Mouse (Mus musculus): ENCODE measurements around the gene Pla2g5. TPM values are rescaled to one million over a fixed set of nuclear protein-coding genes. Genes with fewer than 3 reads are reported as not detected.

Gene Pla2g5
- polyA plus RNA-seq, 1 experiment from 2014 or later, result 0.14 TPM

DNA sequence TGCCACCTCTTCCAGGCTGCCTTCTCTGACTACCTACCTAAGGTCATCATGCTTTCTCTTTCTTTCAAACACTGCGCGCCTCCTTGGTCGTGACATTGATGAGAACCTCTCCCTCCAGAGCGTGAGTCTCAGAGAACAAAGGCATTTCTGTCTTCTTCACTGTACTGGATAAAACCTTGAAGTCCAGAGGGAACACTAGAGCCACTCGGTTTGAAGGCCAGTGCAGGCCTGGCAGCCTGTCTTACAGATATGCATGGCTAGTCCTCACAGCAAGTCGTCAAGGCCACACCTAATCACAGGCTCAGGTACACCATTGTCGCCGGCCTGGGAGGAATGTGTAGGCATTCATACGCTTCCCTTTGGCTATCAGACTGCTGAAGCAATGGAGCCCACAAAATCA is 47.1 kb downstream of the Pla2g5 start:
- no peak overlapping the region for H3K4me2 ChIP-seq (replicated peaks)

DNA sequence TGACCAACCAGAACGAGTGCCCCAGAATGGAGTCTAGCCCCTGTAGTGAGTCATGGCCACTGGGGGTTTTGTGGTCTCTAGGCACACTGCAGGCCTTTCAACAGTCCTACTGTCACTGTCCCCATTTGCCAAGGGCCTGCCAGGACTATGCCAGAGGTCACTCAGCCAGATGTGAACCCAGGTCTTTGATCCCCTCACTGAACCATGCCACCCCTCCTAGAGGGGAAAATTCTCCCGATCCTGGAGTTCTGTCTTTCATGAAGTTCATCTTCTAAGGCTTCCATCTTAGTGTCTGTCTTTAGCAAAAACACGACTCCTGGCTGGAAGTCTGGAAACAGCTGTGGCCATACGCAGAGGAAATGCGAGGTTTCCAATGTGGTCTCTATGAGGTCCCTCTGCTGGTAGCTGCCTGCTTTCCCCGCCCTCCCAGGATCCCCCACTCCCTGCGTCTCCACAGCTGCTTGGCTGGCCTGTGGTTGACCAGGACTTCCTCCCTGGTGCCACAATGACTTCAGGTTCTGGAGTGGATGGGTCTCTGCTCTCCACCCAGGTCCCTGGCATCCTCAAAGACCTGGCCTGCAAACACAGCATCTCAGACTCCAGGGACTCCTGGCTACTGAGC is 56.3 kb downstream of the Pla2g5 start:
- ATAC-seq (ENCODE audit: low FRiP score, low read depth), result no peak
- H3K4me2 ChIP-seq (replicated peaks), result no peak overlapping the region
- 45% methylated on average over 7 of the region's 7 CpGs for WGBS

More for the DNA sequence above, 47.1 kb downstream of the Pla2g5 start:
- H3K9me3 ChIP-seq, result no peaks in the 10 kb centered on the region
- 80% methylated on average over 9 of the region's 9 CpGs for WGBS
- no peak overlapping the region for H3K9ac ChIP-seq
- H3K4me3 ChIP-seq, result no peak overlapping the region
- peaks cover 8% of the 10 kb centered on the region for H3K4me1 ChIP-seq
- H3K27ac ChIP-seq, result no peak overlapping the region
- no peak for ATAC-seq (ENCODE audit: low FRiP score, low read depth)
- H3K27me3 ChIP-seq, result no peaks in the 10 kb centered on the region
- H3K36me3 ChIP-seq, result no peaks in the 10 kb centered on the region

DNA sequence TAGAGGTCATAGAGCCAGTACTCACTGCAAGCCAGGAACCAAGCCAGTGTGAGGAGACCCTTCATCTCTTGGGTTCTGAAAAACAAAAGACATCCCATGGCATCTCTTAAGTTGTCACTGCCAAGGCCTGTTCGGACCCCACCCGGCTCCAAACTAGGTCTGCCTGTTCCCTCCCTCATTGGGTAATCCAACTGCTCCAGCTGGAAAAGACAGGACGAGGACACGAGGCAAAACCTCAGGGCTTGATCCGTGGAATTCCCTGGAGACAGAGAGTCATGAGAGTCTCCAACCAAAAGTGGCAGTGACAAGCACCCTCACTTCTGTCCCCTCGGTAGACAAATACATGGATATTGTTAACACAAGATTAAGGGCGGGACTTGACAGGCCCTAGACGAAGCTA is 57.1 kb downstream of the Pla2g5 start:
- H3K9me3 ChIP-seq, result no peaks in the 10 kb centered on the region
- no peak for ATAC-seq (ENCODE audit: low FRiP score, low read depth)
- no peaks in the 10 kb centered on the region for H3K4me1 ChIP-seq
- no peak overlapping the region for H3K9ac ChIP-seq
- no peaks in the 10 kb centered on the region for H3K36me3 ChIP-seq
- H3K27me3 ChIP-seq, result peaks cover 4% of the 10 kb centered on the region; the same call in 1 of the 2 replicates
- H3K4me3 ChIP-seq, result no peak overlapping the region
- WGBS, result 87% methylated on average over 8 of the region's 8 CpGs
- H3K4me2 ChIP-seq (replicated peaks), result no peak overlapping the region
- no peak overlapping the region for H3K27ac ChIP-seq

More for the DNA sequence above, 56.3 kb downstream of the Pla2g5 start:
- Histone ChIP-seq H3K27me3 (0 out of 2 replicates have a peak, but pooled peaks cover 3% of the 10 kb centered on the region), H3K9me3 (no peaks in the 10 kb centered on the region), H3K36me3 (no peaks in the 10 kb centered on the region), H3K4me3 (no peak overlapping the region), H3K9ac (no peak overlapping the region), H3K27ac (no peak overlapping the region), H3K4me1 (no peaks in the 10 kb centered on the region)

DNA sequence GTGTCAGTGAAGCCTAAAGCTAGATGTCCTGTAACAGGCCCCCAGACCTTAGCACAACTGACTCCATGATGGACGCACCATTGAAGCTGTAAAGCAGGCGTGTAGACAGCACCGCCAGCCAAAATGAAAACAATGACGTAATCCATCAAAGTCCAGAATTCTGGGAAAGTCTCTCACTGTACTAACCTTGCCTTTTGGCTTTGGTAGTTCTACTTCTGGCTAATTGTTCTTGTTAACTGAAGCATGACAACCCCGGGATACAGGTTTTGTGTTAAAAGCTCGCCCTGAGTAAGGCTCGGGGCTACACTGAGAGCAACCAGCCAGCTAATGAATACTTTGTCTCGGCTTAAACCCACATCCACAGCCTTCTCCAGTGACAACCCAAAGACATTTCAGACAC is 58.0 kb downstream of the Pla2g5 start:
- no peak for ATAC-seq (ENCODE audit: low FRiP score, low read depth)

DNA sequence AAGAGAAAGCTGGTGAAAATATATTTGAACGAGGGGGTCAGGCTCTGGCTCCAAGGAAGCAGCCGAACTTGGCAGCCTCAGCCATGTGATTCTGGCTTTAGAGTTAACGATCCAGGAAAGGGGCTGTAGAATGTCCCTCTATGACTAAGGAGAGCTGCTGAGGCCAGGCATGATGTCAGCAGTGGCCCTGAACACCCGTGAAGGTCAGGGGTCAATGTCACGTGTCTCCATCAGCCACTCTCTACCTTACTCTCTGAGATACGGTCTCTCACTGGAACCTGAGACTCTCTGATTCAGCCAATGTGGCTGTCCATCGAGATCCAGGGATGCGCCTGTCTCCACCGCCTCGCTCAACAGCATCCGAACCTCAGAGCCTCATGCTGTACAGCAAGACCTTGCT is 60.4 kb downstream of the Pla2g5 start:
- H3K27ac ChIP-seq, result no peak overlapping the region
- no peak overlapping the region for H3K4me3 ChIP-seq
- 79% methylated on average over 11 of the region's 11 CpGs for WGBS
- H3K9me3 ChIP-seq, result no peaks in the 10 kb centered on the region
- peaks cover 14% of the 10 kb centered on the region for H3K4me1 ChIP-seq
- H3K9ac ChIP-seq, result no peak overlapping the region
- H3K4me2 ChIP-seq (replicated peaks), result no peak overlapping the region
- ATAC-seq (ENCODE audit: low FRiP score, low read depth), result no peak
- no peaks in the 10 kb centered on the region for H3K36me3 ChIP-seq
- H3K27me3 ChIP-seq, result peaks cover 4% of the 10 kb centered on the region; the same call in 1 of the 2 replicates

More for the DNA sequence above, 58.0 kb downstream of the Pla2g5 start:
- no peaks in the 10 kb centered on the region for H3K9me3 ChIP-seq
- peaks cover 5% of the 10 kb centered on the region for H3K4me1 ChIP-seq
- H3K27me3 ChIP-seq, result peaks cover 7% of the 10 kb centered on the region; the same call in 1 of the 2 replicates
- H3K9ac ChIP-seq, result no peak overlapping the region
- 80% methylated on average over 8 of the region's 8 CpGs for WGBS
- no peaks in the 10 kb centered on the region for H3K36me3 ChIP-seq
- H3K27ac ChIP-seq, result no peak overlapping the region
- H3K4me3 ChIP-seq, result no peak overlapping the region
- no peak overlapping the region for H3K4me2 ChIP-seq (replicated peaks)

DNA sequence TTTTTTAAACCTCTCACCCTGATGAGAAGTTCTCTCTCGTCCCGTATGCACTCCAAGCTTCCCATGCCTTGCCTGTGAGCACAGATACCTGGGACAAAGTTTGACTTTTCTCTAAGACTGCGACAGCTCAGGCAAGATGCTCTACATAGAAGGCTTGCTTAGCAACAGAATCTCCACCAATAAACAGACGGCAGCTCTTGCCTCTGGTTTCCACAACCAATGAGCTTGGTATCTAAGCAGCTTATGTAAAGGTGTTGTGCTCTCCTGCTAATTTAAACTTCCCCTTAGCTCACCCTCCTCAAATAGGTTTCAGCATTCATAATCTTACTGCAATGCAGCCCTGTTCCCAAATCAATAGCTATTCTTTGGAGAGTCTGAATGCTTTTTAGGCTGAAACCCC is 61.7 kb downstream of the Pla2g5 start:
- no peak overlapping the region for H3K27ac ChIP-seq
- H3K4me2 ChIP-seq (replicated peaks), result no peak overlapping the region
- no peak overlapping the region for H3K9ac ChIP-seq
- WGBS, result 75% methylated on average over 4 of the region's 4 CpGs
- peaks cover 20% of the 10 kb centered on the region for H3K4me1 ChIP-seq
- no peaks in the 10 kb centered on the region for H3K36me3 ChIP-seq
- no peak overlapping the region for H3K4me3 ChIP-seq
- peaks cover 4% of the 10 kb centered on the region; the same call in 1 of the 2 replicates for H3K27me3 ChIP-seq
- H3K9me3 ChIP-seq, result no peaks in the 10 kb centered on the region
- ATAC-seq (ENCODE audit: low FRiP score, low read depth), result no peak

DNA sequence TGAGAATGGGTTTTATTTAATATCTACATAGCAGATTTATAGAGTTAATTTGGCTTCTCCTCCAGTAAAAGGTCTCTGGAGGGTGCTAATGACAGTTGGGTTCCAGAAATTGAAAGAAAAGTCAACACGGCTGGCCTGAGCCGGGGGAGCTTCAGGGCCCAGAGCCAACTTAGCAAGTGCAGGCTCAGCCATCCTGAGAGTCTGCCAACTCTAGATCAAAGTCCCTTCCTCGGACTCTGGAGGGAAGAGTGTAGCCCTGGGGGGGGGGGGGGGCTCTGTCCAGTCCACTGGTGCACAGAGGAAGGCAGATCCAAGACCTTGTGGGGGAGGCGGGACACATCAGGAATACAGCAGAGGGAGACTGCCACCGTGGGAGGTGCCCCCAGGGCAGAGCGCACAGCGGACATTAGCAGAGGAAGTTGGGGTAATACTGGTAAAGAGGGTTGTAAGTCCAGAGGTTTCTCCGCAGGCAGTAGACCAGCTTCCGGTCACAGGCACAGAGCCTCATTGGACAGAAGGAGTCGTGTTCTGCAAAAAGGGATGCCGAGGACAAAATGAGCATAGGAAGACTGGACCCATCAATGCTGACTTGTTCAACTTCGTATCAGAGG is 63.0 kb downstream of the Pla2g5 start:
- Histone ChIP-seq H3K9ac (no peak overlapping the region), H3K36me3 (no peaks in the 10 kb centered on the region), H3K4me2 (replicated peaks) (no peak overlapping the region), H3K9me3 (no peaks in the 10 kb centered on the region), H3K27ac (no peak overlapping the region), H3K4me3 (no peak overlapping the region), H3K27me3 (peaks cover 4% of the 10 kb centered on the region; the same call in 1 of the 2 replicates), H3K4me1 (peaks cover 22% of the 10 kb centered on the region)
- WGBS, result 61% methylated on average over 12 of the region's 12 CpGs
- ATAC-seq (ENCODE audit: low FRiP score, low read depth), result peak; percentile 75; the same call in 1 of the 2 replicates

DNA sequence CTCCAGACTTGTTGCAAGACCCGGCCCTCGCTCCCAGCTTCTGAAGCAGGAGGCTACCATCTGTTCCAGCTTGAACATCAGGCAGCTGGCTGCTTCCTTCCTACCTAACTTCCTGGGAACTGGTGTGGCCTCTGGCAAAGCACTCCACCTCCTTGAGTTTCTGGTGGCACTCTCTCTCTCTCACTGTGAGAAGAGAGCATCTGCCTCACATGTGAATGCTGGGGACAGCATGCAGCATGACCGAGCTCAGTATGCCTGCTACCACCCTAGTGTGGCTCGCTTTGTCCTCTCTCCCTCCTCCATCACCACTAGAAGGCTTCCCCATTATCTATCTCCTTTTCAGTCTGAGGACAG is 66.1 kb downstream of the Pla2g5 start:
- H3K27ac ChIP-seq, result no peak overlapping the region
- H3K4me3 ChIP-seq, result no peak overlapping the region
- peaks cover 4% of the 10 kb centered on the region; the same call in 1 of the 2 replicates for H3K27me3 ChIP-seq
- 74% methylated on average over 4 of the region's 4 CpGs for WGBS
- H3K4me2 ChIP-seq (replicated peaks), result no peak overlapping the region
- peaks cover 33% of the 10 kb centered on the region for H3K4me1 ChIP-seq
- H3K36me3 ChIP-seq, result no peaks in the 10 kb centered on the region
- no peak for ATAC-seq (ENCODE audit: low FRiP score, low read depth)
- no peak overlapping the region for H3K9ac ChIP-seq
- no peaks in the 10 kb centered on the region for H3K9me3 ChIP-seq

DNA sequence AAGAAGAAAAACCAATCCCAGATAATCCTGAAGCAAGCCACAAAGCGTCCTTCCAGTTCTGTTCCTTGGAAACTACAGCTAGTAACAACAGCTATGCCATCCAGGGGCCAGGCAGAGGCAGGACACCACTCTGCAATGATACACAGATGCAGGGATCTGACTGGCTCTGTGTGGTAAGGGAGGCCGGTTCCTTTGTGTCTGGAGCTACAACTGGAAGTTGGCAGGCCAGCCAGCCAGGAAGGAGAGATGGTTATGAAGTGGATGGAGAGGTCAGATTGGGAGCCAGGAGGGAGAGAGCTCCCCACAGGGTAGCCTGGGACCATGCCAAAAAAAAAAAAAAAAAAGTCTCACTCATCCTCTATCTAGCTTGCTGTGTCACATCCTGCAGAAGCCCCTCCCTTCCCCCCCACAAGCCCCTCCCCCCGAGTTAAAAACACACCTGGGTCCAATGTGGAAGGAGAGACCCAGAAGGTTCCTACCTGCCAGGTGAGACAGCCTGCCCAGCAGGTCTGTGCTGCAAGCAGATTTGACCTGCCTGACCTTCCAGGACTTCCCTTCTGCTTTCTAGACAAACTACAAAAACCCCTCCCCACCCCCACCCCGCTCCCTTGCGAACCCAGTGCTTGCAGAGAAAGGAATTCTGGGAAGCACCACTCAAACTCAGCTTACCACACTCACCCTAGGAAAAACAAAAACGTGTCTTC is 66.6 kb downstream of the Pla2g5 start:
- Histone ChIP-seq H3K4me3 (no peak overlapping the region), H3K27me3 (peaks cover 4% of the 10 kb centered on the region; the same call in 1 of the 2 replicates), H3K4me2 (replicated peaks) (no peak overlapping the region), H3K4me1 (peaks cover 38% of the 10 kb centered on the region), H3K36me3 (no peaks in the 10 kb centered on the region), H3K27ac (no peak overlapping the region), H3K9ac (no peak overlapping the region), H3K9me3 (no peaks in the 10 kb centered on the region)
- WGBS, result 43% methylated on average over 6 of the region's 6 CpGs
- no peak for ATAC-seq (ENCODE audit: low FRiP score, low read depth)

DNA sequence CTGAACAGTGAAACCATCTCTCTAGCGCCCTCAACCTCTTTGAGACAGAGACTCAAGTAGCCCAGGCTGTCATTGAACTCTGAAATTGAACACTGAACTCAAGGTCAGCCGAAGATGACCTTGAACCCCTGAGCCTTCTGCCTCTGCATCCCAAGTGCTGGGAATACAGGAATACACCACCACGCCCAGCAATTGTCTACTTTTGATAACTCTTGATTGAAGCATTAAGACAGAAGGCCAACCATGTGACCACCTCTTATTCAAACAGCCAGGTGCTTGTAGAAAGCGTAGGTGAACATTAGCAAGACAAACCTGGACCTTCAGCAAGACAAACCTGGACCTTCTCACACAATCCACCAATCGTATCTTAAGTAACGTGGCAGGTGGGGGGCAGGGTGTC is 68.9 kb downstream of the Pla2g5 start:
- no peak for ATAC-seq (ENCODE audit: low FRiP score, low read depth)
- H3K27ac ChIP-seq, result no peak overlapping the region
- no peaks in the 10 kb centered on the region for H3K36me3 ChIP-seq

DNA sequence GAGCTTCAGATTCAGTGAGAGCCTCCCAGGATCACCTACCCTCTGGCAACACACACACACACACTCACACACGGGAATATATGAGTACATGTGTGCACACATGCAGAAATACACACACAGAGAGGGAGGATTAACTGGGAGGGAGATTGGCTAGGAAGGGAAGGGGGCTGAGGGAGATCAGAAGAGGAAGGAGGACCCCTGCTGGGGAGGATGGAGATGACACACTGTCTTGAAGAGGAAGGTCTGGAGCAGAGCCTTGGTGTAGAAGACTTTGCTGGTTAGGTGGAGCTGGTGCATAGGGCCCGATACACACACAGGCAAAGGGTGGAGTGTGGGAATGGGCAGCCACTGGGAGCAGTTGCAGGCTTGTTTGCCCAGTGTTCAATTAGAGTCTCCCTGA is 70.0 kb downstream of the Pla2g5 start:
- Histone ChIP-seq H3K36me3 (no peaks in the 10 kb centered on the region), H3K4me1 (peaks cover 27% of the 10 kb centered on the region), H3K27ac (no peak overlapping the region; the same call in 1 of the 2 replicates), H3K9ac (no peak overlapping the region), H3K4me3 (no peak overlapping the region), H3K4me2 (replicated peaks) (no peak overlapping the region), H3K27me3 (0 out of 2 replicates have a peak, but pooled peaks cover 6% of the 10 kb centered on the region), H3K9me3 (no peaks in the 10 kb centered on the region)
- ATAC-seq (ENCODE audit: low FRiP score, low read depth), result no peak
- 70% methylated on average over 2 of the region's 2 CpGs for WGBS

More for the DNA sequence above, 68.9 kb downstream of the Pla2g5 start:
- Histone ChIP-seq H3K27me3 (0 out of 2 replicates have a peak, but pooled peaks cover 6% of the 10 kb centered on the region), H3K9ac (no peak overlapping the region), H3K4me1 (peaks cover 27% of the 10 kb centered on the region), H3K4me2 (replicated peaks) (no peak overlapping the region), H3K4me3 (no peak overlapping the region), H3K9me3 (no peaks in the 10 kb centered on the region)
- 86% methylated on average over 6 of the region's 6 CpGs for WGBS

DNA sequence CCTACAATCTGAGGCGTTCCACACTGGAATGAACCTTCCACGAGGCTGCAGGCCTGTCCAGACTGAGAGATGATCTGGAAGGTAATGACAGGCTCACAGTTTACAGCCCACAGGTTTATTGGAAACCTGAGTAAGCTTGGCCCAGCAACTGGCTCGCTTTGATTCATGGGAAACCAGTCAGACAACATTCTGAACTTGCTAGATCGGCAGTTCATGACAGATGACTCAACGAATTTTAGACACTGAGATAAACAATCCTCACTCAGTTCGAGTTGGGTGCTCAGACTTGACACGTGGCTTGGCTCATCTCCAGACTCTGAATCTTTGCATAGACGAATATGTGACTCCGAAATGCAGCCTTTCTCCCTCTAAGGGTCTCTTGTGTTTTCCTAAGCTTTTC is 70.7 kb downstream of the Pla2g5 start:
- no peak for ATAC-seq (ENCODE audit: low FRiP score, low read depth)
- no peak overlapping the region for H3K4me3 ChIP-seq
- no peaks in the 10 kb centered on the region for H3K36me3 ChIP-seq
- WGBS, result 38% methylated on average over 9 of the region's 9 CpGs
- no peak overlapping the region for H3K4me2 ChIP-seq (replicated peaks)
- peaks cover 27% of the 10 kb centered on the region for H3K4me1 ChIP-seq
- H3K27me3 ChIP-seq, result 0 out of 2 replicates have a peak, but pooled peaks cover 7% of the 10 kb centered on the region
- no peaks in the 10 kb centered on the region for H3K9me3 ChIP-seq
- H3K27ac ChIP-seq, result no peak overlapping the region; the same call in 1 of the 2 replicates
- H3K9ac ChIP-seq, result no peak overlapping the region

Measured in limb, embryonic 13.5 days (tissue).